Mouse (Mus musculus) limb, embryonic 15.5 days (tissue): ENCODE data around the gene Galnt6. TPM values are rescaled to one million over a fixed set of nuclear protein-coding genes. Genes with fewer than 3 reads are reported as not detected.

Experiments
- ATAC-seq: fragments of 200-750 bp; cut with Nextera tagmentation; 2 replicates; pipeline ENCODE4 v1.8.0; 2017; ENCODE audit warnings: low read depth, moderate TSS enrichment; ENCODE audit not compliant: insufficient number of reproducible peaks, low FRiP score, low TSS enrichment
- H3K27ac ChIP-seq: fragments of 300-500 bp; sonication (generic); 2 replicates; pipeline ENCODE4 v1.5.1; 2015; ENCODE audit warnings: moderate library complexity, mild to moderate bottlenecking, inconsistent platforms
- H3K27me3 ChIP-seq: fragments of 300-500 bp; sonication (generic); 2 replicates; pipeline ENCODE4 v1.6.1; 2015; ENCODE audit warnings: inconsistent platforms
- H3K36me3 ChIP-seq: fragments of 300-500 bp; sonication (generic); 2 replicates; pipeline ENCODE4 v1.6.1; 2015; ENCODE audit warnings: inconsistent platforms
- H3K4me1 ChIP-seq: fragments of 300-500 bp; sonication (generic); 2 replicates; pipeline ENCODE4 v1.6.1; 2015; ENCODE audit warnings: inconsistent platforms
- H3K4me2 ChIP-seq: fragments of 300-500 bp; sonication (generic); 2 replicates; pipeline ENCODE4 v1.6.1; 2015; ENCODE audit warnings: mild to moderate bottlenecking, inconsistent platforms
- H3K4me3 ChIP-seq: fragments of 300-500 bp; sonication (generic); 2 replicates; pipeline ENCODE4 v1.5.1; 2015; ENCODE audit warnings: mild to moderate bottlenecking, inconsistent platforms
- H3K9ac ChIP-seq: fragments of 300-500 bp; sonication (generic); 2 replicates; pipeline ENCODE4 v1.6.1; 2015; ENCODE audit warnings: inconsistent platforms
- H3K9me3 ChIP-seq: fragments of 300-500 bp; sonication (generic); 2 replicates; pipeline ENCODE4 v1.6.1; 2016; ENCODE audit warnings: inconsistent platforms
- WGBS: fragments of 180-500 bp; shearing (Covaris S2); methylation state at CpG from one replicate; pipeline ENCODE4 v1.1.7; 2015; 5-methylcytosine and 5-hydroxymethylcytosine counted together
- polyA plus RNA-seq: library from polyadenylated mRNA; unstranded; fragments of >200 nt; fragmentation: Nextera tagmentation; extraction: Ambion mirVana; gene quantifications from 2 replicates; pipeline ENCODE4 v1.2.1, GENCODE M21; 2015

Galnt6 gene
- polyA plus RNA-seq, 1 experiment from 2014 or later, result 6.3 TPM

- Histone ChIP-seq H3K4me1 (0 out of 2 replicates have a peak, but pooled peaks cover 4% of the 10 kb centered on the region), H3K27me3 (0 out of 2 replicates have a peak, but pooled peaks cover 4% of the 10 kb centered on the region), H3K9ac (no peak overlapping the region), H3K27ac (no peak overlapping the region), H3K36me3 (no peaks in the 10 kb centered on the region), H3K9me3 (no peaks in the 10 kb centered on the region), H3K4me3 (no peak overlapping the region), H3K4me2 (no peak overlapping the region)
- 5% methylated on average over 7 of the region's 7 CpGs for WGBS
- ATAC-seq, result no peak
These were observed 62.9 kb downstream of the Galnt6 start for GRCm38 (mm10) chr15:100666219-100666696.

- Histone ChIP-seq H3K36me3 (no peaks in the 10 kb centered on the region), H3K4me1 (0 out of 2 replicates have a peak, but pooled peaks cover 4% of the 10 kb centered on the region), H3K9ac (no peak overlapping the region), H3K9me3 (no peaks in the 10 kb centered on the region), H3K27ac (no peak overlapping the region), H3K4me2 (no peak overlapping the region), H3K4me3 (no peak overlapping the region), H3K27me3 (0 out of 2 replicates have a peak, but pooled peaks cover 4% of the 10 kb centered on the region)
- ATAC-seq, result no peak
- 34% methylated on average over 9 of the region's 9 CpGs for WGBS
These were observed 63.6 kb downstream of the Galnt6 start for GRCm38 (mm10) chr15:100665411-100666218.

GRCm38 (mm10) chr15:100664813-100665274, 64.3 kb downstream of the Galnt6 start:
- Histone ChIP-seq H3K9me3 (no peaks in the 10 kb centered on the region), H3K4me2 (no peak overlapping the region), H3K9ac (no peak overlapping the region), H3K27ac (no peak overlapping the region), H3K36me3 (no peaks in the 10 kb centered on the region), H3K27me3 (0 out of 2 replicates have a peak, but pooled peaks cover 4% of the 10 kb centered on the region), H3K4me3 (no peak overlapping the region), H3K4me1 (0 out of 2 replicates have a peak, but pooled peaks cover 4% of the 10 kb centered on the region)
- 73% methylated on average over 9 of the region's 9 CpGs for whole genome bisulfite sequencing
- no peak for ATAC-seq

GRCm38 (mm10) chr15:100660805-100661204, 68.4 kb downstream of the Galnt6 start:
- no peak overlapping the region for H3K9ac ChIP-seq
- no peak overlapping the region for H3K4me3 ChIP-seq
- no peak for ATAC-seq
- WGBS, result 87% methylated on average over 5 of the region's 5 CpGs
- no peaks in the 10 kb centered on the region for H3K27me3 ChIP-seq
- no peaks in the 10 kb centered on the region for H3K36me3 ChIP-seq
- no peak overlapping the region for H3K4me2 ChIP-seq
- no peak overlapping the region for H3K27ac ChIP-seq
- H3K4me1 ChIP-seq, result no peaks in the 10 kb centered on the region
- no peaks in the 10 kb centered on the region for H3K9me3 ChIP-seq

- H3K9me3 ChIP-seq, result no peaks in the 10 kb centered on the region
- ATAC-seq, result no peak
- no peaks in the 10 kb centered on the region for H3K4me1 ChIP-seq
- no peaks in the 10 kb centered on the region for H3K36me3 ChIP-seq
- no peak overlapping the region for H3K4me2 ChIP-seq
- H3K27ac ChIP-seq, result no peak overlapping the region
- H3K27me3 ChIP-seq, result no peaks in the 10 kb centered on the region
- no peak overlapping the region for H3K4me3 ChIP-seq
- 78% methylated on average over 9 of the region's 9 CpGs for WGBS
- H3K9ac ChIP-seq, result no peak overlapping the region
These were observed 68.9 kb downstream of the Galnt6 start for GRCm38 (mm10) chr15:100660306-100660705.

- H3K36me3 ChIP-seq, result no peaks in the 10 kb centered on the region
- no peak overlapping the region for H3K9ac ChIP-seq
- no peak overlapping the region for H3K27ac ChIP-seq
- H3K4me1 ChIP-seq, result no peaks in the 10 kb centered on the region
- H3K27me3 ChIP-seq, result no peaks in the 10 kb centered on the region
- no peak overlapping the region for H3K4me3 ChIP-seq
- no peak overlapping the region for H3K4me2 ChIP-seq
- H3K9me3 ChIP-seq, result no peaks in the 10 kb centered on the region
- WGBS, result 78% methylated on average over 5 of the region's 5 CpGs
- no peak for ATAC-seq
These were observed 74.0 kb downstream of the Galnt6 start for GRCm38 (mm10) chr15:100655201-100655600.

GRCm38 (mm10) chr15:100654271-100654670, 74.9 kb downstream of the Galnt6 start:
- H3K9me3 ChIP-seq, result no peaks in the 10 kb centered on the region
- no peaks in the 10 kb centered on the region for H3K4me1 ChIP-seq
- no peak overlapping the region for H3K27ac ChIP-seq
- H3K4me2 ChIP-seq, result no peak overlapping the region
- H3K36me3 ChIP-seq, result no peaks in the 10 kb centered on the region
- no peak overlapping the region for H3K4me3 ChIP-seq
- ATAC-seq, result no peak
- H3K9ac ChIP-seq, result no peak overlapping the region
- H3K27me3 ChIP-seq, result no peaks in the 10 kb centered on the region
- WGBS, result 78% methylated on average over 1 of the region's 1 CpGs

- no peak overlapping the region for H3K4me3 ChIP-seq
- no peaks in the 10 kb centered on the region for H3K9me3 ChIP-seq
- H3K27me3 ChIP-seq, result no peaks in the 10 kb centered on the region
- 78% methylated on average over 9 of the region's 9 CpGs for WGBS
- H3K4me1 ChIP-seq, result no peaks in the 10 kb centered on the region
- no peak overlapping the region for H3K4me2 ChIP-seq
- H3K9ac ChIP-seq, result no peak overlapping the region
- peak overlapping the region; percentile 24; the same call in 1 of the 2 replicates for H3K27ac ChIP-seq
- 0 out of 2 replicates have a peak, but pooled peaks have one; percentile 67 for ATAC-seq
- no peaks in the 10 kb centered on the region for H3K36me3 ChIP-seq
These were observed 77.6 kb downstream of the Galnt6 start for GRCm38 (mm10) chr15:100651610-100652009.

- Histone ChIP-seq H3K27me3 (no peaks in the 10 kb centered on the region), H3K4me3 (no peak overlapping the region), H3K9me3 (no peaks in the 10 kb centered on the region), H3K4me2 (no peak overlapping the region), H3K4me1 (no peaks in the 10 kb centered on the region), H3K9ac (no peak overlapping the region), H3K27ac (no peak overlapping the region), H3K36me3 (no peaks in the 10 kb centered on the region)
- 76% methylated on average over 10 of the region's 10 CpGs for WGBS
- ATAC-seq, result no peak
These were observed 79.1 kb downstream of the Galnt6 start for GRCm38 (mm10) chr15:100650111-100650510.

GRCm38 (mm10) chr15:100646161-100646560, 83.0 kb downstream of the Galnt6 start:
- H3K36me3 ChIP-seq, result no peaks in the 10 kb centered on the region
- H3K9me3 ChIP-seq, result no peaks in the 10 kb centered on the region
- no peak overlapping the region for H3K27ac ChIP-seq
- no peaks in the 10 kb centered on the region for H3K27me3 ChIP-seq
- H3K4me2 ChIP-seq, result no peak overlapping the region
- no peak overlapping the region for H3K4me3 ChIP-seq
- H3K4me1 ChIP-seq, result peaks cover 4% of the 10 kb centered on the region; the same call in 1 of the 2 replicates
- ATAC-seq, result no peak
- 69% methylated on average over 6 of the region's 6 CpGs for whole genome bisulfite sequencing
- no peak overlapping the region for H3K9ac ChIP-seq

- ATAC-seq, result no peak
- 96% methylated on average over 7 of the region's 7 CpGs for WGBS
- Histone ChIP-seq H3K27ac (no peak overlapping the region), H3K27me3 (peaks cover 13% of the 10 kb centered on the region), H3K9me3 (no peaks in the 10 kb centered on the region), H3K4me3 (no peak overlapping the region), H3K4me1 (peaks cover 7% of the 10 kb centered on the region), H3K36me3 (no peaks in the 10 kb centered on the region), H3K9ac (no peak overlapping the region), H3K4me2 (no peak overlapping the region)
These were observed 86.7 kb downstream of the Galnt6 start for GRCm38 (mm10) chr15:100642451-100642850.
